Mouse (Mus musculus) cerebellum, adult 11 months (tissue): Measurements from ENCODE around the gene Kif26b.

Source experiments
- DNase-seq: peaks from one replicate; pipeline ENCODE4 v3.0.0; 2022

Gene Kif26b

DNA sequence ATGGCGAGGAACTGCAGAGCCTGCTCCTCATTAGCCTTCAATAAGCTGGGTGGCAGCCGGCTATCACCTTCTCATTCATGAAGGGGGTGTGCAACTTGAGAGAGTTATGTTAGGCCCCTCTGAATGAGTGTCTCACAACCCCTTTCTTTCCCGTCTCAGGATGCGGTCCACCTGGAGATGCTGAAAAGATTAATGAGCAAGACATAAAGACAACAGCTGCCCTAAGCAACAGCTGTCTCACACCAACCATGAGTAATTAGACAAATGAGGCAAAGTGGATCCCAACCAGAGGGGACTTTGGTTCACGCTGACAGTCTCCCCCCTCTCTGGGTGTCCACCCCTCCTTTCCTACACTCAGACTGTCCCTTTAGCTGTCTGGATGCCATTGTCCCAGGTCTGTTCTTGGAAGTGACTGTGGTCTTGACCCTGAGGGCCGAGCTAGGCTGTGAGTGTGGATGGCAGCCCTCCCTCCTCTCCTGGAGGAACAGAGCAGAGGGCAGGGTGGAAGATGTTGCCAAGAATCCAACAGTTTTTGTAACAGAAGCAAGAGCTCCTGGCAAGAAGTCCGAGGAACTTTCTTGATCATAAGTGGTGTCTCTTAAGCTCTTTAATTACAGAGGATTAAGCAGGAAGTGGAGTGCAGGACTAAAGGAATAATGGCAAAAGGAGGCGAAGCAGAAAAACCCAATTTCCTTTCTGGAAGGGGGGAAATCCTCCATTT is 331.9 kb downstream of the Kif26b start:
- no peak for DNase-seq

DNA sequence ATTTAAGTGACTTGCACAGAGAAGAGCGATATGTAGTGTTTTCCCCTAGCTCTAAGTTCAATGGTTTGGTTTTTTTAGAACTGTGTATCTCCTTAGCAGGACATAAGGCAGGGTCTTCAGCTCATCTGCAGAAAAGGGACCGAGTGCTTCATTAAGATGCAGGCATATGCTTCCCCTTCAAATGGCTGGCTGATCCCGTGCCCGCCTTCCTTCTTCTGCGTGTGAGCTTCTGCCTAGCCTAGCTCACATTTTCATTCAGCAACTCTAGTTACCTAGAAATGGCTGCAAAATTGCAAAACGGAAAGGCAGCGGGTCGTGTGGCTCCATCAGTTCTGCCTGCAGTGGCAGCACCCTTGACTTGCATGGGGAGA is 332.5 kb downstream of the Kif26b start:
- DNase-seq, result no peak

DNA sequence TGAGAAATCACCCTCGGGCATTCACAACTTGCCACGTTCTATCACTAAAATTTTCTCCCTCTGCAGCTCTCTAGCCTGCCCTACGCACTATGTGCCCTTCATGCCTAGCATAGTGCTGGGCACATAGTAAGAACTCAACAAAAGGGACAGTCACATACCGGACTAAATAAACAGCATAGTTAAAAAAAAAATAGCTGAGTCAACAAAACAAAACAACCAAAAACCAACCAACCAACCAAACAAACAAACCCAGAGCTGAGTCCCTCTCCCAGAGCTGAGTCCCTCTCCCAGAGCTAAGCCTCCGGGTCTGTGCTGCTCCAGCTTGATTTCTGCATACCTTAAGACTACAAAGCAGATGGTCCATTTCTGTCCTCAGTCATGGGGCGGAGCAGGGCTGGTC is 334.8 kb downstream of the Kif26b start:
- DNase-seq, result no peak

DNA sequence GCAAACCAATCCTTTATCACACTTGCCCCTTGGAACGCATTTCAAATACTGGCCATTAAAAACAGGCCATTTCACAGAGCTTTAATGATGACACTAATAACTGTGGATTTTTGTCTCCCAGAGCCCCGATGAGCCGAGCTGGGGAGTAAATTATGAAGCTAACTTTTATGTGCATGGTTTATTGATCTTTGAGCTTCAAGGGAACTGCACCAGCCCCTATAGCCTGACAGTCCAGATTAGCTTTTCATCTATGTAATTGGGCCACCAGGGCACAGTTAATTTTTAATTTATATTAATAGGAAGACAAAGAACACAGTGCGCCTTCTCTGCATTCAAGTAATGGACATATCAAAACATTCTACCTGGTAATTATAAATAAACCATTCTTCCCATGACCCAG is 335.4 kb downstream of the Kif26b start:
- no peak for DNase-seq

DNA sequence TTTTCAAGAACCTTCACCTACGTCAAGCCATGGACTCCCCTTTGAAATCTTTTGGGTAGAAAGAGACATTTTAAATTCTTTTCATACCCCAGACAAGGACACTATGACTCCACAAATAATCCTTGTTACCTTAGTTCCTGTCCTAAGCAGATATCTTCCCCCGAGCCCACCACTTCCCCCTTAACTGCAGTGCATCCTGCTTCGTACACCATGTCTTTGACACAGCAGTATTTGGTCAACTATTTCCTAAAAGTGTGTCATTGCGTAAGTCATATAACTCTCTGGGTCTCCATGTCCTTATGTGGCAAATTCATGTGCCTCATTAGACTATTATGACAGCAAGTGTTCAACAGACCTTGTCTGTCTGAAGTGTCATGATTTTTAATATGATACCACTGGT is 337.8 kb downstream of the Kif26b start:
- DNase-seq, result no peak

DNA sequence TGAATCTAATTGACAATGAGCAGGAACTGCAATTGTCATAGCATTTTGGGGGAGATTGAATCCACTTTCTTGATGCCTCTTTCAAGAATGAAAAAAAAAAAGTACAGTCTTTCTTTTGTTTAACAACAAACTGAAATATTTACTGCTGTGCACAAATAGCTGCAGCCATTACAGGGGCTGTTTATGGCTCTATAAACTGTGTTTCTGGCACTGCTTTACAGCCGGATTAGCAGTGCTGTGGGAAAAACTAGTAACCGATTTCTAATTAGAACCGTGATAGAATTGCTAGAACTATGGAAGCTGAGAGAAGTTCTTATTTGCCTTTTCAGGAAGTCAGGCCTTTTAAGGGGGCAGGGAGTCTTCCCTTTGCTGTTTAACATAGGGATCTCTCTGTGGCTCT is 342.1 kb downstream of the Kif26b start:
- DNase-seq, result no peak

DNA sequence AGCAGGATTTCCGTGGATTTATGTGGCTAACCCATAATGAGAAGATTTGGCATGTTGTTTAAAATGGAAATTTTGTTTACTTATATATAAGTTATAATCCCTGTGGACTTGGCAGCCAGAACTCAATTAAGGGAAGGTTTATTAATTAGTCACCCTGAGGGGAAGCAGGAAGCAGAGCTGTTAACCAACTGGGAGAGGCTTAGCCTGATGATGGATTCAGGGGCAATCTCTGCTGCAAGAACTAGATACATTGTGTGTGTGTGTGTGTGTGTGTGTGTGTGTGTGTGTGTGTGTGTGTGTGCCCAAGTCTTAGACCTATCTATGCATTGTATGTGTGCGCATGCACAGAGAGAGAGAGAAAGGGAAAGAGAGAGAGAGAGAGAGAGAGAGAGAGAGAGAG is 348.0 kb downstream of the Kif26b start:
- DNase-seq, result no peak

DNA sequence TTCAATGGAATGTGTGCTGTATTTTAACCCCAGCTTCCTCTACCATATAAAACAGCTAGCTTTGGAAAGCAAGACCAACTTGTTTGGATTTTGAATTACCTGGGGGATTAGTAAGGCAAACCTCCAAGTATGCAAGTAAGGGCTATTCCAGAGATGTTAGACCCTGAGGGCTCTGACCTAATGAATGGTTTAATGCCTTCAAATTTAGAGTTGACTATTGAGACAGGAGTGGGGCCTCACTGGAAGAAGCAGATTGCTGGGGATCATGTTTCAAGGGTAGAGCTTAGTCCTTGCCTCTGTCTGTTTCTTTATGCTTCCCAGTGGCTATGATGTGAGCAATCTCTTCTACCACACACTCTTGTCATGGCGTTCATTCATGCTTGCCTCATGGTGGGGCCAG is 349.8 kb downstream of the Kif26b start:
- no peak for DNase-seq

DNA sequence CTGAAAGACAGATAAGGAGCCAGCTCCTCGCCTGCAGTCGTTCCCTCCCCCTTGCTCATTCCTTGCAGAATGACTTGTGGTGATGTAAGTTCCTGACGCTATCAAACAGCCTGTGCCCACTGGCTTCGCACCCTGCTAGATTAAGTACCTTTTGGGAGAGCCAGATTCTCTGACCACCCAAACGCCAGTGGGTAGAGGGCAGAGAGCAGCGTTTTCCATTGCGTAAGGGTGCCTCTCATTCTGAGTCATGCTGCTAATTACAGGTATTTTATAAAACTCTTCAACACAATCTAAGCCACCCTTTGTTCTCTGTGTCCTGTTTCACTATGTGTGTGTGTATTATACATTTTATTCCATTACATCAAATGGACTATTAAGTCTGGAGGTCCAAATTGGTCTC is 352.0 kb downstream of the Kif26b start:
- no peak for DNase-seq

DNA sequence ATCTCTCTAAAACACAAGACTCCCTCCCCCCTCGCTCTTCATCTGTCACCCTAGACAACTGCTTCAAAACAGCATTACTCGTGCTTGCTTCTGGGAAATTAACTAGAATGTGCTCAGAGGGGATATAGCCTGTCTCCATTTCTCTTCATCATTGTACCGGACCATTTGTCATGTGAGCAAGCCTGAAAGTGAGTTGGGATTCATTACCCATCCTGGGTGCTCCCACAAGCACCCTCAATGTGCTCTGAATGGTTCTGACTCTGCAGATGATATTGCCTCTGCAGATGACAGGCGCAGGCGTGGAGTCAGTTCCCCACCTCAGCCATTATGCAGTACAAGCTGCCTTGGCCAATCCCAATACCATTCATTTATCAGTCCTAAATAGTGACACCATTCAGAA is 357.7 kb downstream of the Kif26b start:
- DNase-seq, result no peak

DNA sequence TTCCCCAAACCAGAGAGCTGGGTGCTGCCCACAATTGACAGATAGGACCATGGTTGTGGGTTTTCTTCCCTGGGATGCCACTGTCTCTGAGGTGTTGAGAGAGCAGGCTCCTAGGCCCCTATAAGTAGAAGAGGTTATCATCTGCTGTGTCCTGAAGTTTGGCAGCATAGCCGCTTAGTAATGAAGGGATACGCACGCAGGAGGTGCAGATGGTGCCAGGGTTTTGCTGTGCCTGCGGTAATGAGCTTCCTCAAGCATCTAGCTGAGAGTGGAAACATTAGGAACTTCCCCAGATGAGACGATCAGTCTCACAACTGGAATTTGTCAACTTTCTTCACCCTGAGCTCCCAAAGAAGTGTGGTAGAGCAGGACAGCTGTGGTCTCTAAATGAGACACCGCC is 363.5 kb downstream of the Kif26b start:
- no peak for DNase-seq

DNA sequence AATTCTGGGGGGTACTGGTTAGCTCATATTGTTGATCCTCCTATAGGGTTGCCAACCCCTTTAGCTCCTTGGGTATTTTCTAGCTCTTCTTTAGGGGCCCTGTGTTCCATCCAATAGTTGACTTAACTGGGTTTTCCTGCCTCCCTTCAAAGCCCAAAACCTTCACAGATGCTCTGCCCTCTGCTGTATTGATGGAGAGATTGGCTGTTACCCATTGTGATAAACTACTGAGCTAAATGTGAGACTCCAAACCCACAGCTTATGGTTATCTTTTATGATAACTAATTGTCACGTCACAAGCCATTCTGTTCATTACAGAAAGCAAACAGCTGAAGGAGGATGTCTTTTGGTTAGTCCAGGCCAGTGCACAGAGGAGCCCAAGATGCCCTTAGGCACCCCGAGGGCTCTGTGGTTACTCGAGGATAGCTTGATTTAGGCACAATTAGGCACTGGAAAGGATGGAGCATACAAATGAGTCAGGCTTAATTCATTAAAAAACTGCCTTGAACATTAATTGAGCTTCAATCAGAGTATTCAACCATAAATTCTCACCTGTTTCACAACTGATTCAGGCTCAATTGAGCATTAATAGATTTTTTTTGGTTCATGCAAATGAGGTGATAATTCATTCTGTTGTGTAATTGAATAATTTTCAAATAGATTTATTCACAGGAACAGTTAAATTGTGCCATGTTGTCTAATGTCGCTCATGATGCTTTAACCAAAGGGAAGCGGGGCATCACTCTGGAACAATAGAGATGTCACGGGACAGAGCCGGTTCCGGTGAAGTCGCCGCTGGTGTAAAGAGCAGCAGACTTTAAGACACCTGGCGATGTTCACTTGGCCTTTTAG is 364.5 kb downstream of the Kif26b start:
- no peak for DNase-seq

DNA sequence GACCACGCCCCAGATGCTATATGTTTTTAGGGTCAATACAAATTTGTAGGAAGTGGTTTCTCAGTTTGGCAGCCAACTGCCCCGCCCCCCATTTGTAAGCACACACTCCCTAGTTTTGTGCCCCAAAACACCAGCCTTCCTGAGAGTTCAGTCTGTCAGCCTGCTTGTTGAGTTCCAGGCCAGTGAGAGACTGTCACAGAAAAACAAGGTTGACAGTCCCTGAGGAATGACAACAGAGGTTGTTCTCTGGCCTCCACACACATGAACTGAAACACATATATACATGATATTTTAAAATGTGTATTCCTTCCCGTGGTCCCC is 365.1 kb downstream of the Kif26b start:
- DNase-seq, result no peak

DNA sequence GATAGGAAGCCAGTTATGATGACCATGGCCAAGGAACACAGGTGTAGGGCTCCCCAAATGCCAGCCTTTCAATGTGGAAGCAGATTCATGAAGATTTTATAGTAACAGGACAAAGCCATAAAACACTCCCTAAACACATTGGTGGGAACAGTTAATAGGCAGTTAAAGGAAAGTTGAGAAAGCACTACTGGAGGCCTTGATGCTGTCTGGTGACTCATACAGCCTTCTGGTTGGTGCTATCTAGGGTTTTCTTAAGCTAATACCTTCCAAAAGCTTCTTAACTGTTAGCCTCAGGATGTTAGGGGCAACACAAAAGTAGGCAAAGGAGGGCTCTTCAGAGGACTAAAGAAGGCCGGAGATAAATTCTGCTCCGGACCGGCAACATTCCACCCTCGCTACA is 366.7 kb downstream of the Kif26b start:
- DNase-seq, result no peak

DNA sequence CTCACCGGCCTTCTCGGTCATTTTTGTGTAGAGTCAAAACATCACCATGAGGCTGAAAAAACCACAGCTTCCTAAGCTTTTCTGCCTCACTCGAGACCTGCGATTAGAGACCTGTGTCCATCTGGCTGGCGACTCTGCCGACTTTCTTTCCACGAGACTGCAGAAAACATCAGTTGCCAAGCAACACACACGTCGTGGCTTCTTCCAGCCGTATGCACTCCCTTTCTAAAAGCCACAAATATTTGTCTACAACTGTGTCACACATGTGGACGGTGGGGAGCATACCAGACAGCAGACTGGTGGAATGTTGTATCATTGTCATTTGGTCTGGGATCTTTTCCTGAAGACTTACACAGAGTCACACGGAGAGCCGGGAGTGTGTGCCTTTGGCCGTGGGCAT is 382.0 kb downstream of the Kif26b start:
- no peak for DNase-seq

DNA sequence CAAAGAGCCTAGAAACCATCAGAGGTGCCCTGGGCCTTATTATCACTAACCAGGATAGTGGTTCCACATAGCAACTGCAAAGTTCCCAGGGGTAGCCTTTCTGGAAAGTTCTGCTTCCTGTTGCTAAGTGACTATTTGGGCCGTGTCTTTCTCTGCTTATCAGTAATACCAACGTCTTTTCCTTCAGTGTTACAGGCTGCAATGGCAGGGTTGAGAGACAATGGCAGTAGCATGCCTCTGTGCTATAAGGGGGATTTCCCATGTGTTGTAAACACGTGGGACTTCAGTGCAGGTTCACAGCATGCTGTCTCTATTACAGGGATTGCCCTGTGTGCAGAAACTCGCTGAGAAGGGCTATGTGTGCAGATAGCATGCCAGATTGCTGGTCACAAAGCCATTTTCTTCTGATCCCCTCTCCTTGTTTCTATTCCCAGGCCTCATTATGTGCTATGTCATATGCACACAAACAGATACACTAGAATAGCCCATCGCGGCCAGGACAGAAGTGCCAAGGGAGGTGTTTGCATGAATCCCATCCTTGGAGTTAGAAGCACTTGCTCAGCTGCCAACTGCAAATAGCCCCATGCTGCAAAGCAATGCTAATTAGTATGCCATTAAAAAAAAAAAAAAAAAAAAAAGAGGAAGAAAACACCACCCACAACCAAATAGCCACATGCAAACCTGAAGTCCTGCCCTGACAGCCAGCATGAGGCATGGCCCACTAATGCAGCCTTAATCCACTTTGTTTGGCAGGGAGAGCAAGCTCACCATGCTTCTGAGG is 384.2 kb downstream of the Kif26b start:
- DNase-seq, result no peak

DNA sequence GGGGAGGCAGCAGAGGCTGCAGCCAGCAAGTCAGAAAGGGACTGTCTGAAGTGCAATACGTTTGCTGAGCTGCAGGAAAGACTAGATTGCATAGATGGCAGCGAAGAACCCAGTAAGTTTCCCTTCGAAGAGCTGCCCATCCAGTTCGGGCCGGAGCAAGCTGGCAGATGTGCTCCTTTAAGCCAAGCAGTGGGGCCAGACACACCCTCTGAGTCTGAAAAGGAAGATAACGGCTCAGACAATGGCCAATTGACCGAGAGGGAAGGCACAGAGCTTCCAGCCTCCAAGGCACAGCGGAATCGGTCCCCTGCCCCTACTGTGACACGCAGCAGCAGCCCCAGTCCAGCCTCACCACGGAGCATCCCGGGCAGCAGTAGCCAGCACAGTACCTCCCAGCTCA is 386.1 kb downstream of the Kif26b start:
- DNase-seq, result no peak

DNA sequence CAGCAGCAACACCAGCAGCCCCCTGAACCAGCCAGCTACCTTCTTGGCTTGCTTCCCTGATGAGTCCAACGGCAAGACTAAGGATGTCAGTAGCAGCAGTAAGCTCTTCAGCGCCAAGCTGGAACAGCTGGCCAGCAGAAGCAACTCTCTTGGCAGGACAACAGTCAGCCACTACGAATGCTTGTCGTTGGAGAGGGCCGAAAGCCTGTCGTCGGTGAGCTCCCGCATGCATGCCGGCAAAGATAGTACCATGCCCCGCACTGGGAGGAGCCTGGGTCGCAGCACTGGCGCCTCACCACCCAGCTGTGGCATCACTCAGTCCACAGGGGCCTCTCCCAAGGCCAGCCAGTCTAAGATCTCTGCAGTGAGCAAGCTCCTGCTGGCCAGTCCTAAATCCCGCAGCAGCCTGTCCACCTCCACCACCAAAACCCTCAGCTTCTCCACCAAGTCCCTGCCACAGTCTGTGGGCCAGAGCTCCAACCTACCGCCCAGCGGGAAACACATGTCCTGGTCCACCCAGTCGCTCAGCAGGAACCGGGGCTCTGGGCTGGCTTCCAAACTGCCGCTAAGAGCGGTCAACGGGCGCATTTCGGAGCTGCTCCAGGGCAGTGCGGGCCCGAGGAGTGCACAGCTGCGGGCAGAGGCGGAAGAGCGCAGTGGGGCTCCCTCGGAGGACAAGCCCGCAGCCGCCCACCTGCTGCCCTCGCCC is 388.4 kb downstream of the Kif26b start:
- DNase-seq, result peak; percentile 40

DNA sequence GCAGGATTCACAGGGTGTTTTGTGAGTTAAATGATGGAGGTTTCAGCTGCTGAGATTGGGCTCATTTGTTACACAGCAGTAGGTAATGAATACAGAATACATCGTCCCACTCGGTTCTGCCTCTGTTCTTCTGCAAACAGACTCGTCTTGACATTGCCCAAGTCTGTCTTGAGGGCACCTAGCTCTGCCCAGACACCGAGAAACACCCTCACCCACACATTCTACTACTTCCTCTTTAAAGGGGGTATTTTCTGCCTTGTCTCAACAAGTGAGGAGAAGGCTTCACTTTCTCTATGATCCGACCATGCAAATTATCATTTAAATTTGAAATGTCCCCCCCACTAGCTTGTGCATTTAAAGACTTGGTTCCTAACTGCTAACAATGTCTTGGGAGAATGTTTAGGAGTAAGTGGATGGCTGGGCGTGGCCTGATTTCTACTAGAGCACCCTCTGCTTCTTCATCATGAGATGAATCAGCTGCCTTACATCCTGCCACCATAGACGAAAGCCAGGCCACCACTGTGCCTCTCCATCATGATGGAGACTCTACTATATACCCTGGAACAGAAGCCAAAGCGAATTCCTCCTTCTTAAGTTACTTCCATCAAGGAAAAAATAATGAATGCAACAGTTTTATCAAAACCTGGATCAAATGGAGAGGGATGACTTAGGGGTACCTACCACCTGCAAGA is 395.7 kb downstream of the Kif26b start:
- DNase-seq, result no peak

DNA sequence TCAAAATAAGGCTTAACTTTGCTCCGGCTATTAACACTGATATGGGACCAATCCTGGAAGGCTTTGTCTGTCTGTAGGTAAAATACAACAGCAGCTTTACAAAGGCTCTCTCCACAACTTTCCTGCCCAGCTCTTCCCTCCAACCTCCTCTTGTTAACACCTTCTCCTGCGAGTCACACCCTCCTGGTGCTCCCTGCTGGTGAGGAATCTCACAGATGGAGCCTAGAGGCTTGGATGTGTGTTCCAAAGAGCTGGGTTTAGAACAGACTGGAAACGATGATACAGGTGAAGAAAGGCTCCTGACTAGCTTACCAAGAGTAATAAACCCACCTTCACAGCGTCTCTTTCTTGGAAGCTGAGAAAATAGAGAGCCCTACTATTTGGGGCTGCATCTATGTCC is 400.6 kb downstream of the Kif26b start:
- DNase-seq, result no peak

DNA sequence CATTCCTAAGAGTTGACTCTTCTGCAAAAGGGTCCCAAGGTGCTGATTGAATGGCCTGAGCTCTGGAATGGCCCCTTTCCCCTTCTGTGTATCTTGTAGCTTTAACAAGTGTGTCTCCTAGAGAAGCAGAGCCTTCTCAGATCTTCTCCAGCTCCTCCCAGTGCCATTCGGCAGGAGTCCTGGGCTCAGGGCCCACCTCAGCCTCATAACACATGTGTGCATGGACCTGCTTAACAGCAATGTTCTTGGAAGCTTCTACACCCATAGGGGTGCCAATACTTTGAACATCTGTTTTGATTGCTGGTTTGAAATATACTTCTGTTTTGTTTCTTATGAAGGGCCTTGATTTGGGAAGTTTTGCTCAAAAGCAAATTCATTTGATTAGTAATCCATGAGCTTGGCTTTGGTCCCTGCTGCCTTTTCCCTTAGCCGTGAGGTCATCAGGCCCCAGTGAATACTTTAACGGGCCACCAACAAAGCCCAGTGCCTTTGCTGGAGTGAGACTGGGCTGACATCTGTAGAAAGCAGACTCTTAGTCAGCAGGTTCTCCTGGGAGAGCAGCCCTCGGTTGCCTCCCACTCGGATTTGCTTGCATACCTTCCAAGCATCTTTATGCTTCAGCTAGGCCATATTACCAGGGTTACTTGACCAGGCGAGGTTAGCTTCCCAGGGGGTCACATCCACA is 405.2 kb downstream of the Kif26b start:
- DNase-seq, result no peak

DNA sequence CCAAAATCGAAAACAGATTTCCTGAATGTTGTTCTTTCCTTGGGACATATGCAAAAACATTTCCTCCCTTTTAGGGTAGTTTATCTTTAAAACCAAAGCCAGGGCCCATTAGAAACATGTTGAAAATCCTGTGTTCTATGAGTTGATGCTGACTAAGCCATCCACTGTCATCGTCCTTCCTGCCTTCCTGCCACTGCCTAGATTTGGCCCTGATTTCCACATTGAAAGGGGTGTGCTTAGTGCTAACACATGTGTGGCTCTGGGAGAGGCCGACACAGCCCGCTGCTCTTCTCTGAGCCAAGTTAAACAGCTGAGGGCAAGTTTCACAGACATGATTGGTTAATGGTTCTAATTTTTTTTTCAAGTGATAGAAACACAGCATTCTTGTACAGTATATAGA is 407.5 kb downstream of the Kif26b start:
- DNase-seq, result no peak
